Mouse (Mus musculus): ENCODE data around the gene Zfp488. TPM values are rescaled to one million over a fixed set of nuclear protein-coding genes. Genes with fewer than 3 reads are reported as not detected.
A peak's percentile ranks its signal among the peaks of the same experiment; 100 is the strongest.

Gene Zfp488
- polyA plus RNA-seq, 1 experiment = not detected

DNA sequence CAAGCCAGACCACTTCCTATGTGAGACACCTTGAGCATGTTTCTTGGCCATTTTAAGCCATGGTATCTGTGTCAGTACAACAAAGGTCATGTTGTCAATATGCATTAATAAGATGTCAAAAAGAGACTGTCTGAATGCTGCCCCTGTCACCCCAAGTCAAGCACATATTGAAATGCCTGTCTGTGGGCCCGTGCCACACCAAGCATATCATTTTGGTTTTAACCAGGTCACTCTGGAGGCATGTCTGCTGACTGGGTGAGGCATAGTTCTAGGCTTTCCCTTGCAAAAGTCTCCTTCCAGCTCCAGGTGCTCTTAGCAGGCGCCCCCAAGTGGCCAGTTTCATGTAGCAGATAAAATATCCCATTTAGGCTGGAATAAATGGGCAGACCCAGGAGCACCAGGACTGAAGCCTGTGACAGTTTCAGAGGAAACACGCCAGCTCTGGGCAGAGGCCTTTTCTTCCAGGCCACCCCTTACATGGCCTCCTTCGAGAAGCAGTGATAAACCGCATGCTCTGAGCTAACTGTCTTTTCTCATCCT lies 44.7 kb downstream of the Zfp488 start:
- no peak for TF ChIP-seq GATA1 (IDR thresholded peaks at IDR 0.05; ENCODE audit: low read length)
- TF ChIP-seq TAL1 (IDR thresholded peaks at IDR 0.05; ENCODE audit: low read length) = no peak
- Histone ChIP-seq H3K9me3 (ENCODE audit: control insufficient read depth, low read length) (no peaks in the 10 kb centered on the region), H3K27me3 (ENCODE audit: control insufficient read depth) (peaks cover 13% of the 10 kb centered on the region), H3K36me3 (ENCODE audit: control insufficient read depth) (no peaks in the 10 kb centered on the region), H3K4me3 (replicated peaks) (no peak overlapping the region), H3K4me1 (ENCODE audit: control insufficient read depth) (no peaks in the 10 kb centered on the region)

DNA sequence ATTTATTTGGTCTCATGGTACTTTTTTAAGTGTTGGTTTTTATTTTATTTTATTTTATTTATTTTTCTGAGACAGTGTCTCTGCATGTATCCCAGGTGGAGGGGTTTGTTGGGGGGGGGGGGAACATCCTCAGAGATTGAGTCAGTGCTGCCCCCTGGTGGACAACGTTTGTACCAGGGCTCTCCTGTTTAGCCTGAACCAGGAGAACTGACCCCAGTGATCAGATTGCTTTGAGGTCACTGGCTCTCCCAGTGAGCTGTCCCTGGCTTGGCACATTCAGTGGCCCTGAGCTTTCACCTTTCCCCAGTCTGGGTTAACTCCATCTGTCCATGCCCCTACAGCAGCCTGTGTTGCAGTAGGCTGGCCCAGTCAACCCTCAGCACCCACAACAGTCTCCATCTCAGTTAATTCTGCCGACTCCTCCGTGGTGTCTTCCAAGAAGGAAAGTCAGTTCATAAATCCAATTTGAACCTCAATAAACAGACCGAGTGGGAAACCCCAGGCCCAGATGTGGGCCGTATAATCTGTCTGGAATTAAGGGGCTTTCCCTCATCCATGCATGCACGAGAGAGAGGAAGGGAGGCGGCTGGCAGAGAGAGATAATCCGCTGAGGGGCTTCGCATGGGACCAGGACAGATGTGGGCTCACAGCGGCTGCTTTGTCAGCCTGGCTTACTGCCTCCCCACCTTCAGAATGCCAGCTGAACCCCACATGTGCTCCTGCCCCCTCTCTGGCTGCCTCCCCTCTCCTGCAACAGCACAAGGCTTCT lies 45.4 kb downstream of the Zfp488 start:
- Histone ChIP-seq H3K36me3 (ENCODE audit: control insufficient read depth) (no peaks in the 10 kb centered on the region), H3K27me3 (ENCODE audit: control insufficient read depth) (peaks cover 13% of the 10 kb centered on the region), H3K4me3 (replicated peaks) (no peak overlapping the region), H3K4me1 (ENCODE audit: control insufficient read depth) (no peaks in the 10 kb centered on the region), H3K9me3 (ENCODE audit: control insufficient read depth, low read length) (no peaks in the 10 kb centered on the region)
- TF ChIP-seq TAL1 (IDR thresholded peaks at IDR 0.05; ENCODE audit: low read length) (no peak), GATA1 (IDR thresholded peaks at IDR 0.05; ENCODE audit: low read length) (no peak)

DNA sequence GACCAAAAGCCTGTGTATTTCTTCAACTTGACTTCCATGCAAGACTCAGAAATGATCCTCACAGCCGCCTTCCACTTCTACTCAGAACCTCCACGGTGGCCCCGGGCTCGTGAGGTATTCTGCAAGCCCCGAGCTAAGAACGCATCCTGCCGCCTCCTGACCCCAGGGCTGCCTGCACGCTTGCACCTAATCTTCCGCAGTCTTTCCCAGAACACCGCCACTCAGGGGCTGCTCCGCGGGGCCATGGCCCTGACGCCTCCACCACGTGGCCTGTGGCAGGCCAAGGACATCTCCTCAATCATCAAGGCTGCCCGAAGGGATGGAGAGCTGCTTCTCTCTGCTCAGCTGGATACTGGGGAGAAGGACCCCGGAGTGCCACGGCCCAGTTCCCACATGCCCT lies 46.7 kb downstream of the Zfp488 start:
- TF ChIP-seq TAL1 (IDR thresholded peaks at IDR 0.05; ENCODE audit: low read length) (no peak), GATA1 (IDR thresholded peaks at IDR 0.05; ENCODE audit: low read length) (no peak)
- H3K9me3 ChIP-seq (ENCODE audit: control insufficient read depth, low read length) = no peaks in the 10 kb centered on the region
- no peak overlapping the region for H3K4me3 ChIP-seq (replicated peaks)
- H3K36me3 ChIP-seq (ENCODE audit: control insufficient read depth) = no peaks in the 10 kb centered on the region
- H3K4me1 ChIP-seq (ENCODE audit: control insufficient read depth) = no peaks in the 10 kb centered on the region
- H3K27me3 ChIP-seq (ENCODE audit: control insufficient read depth) = peaks cover 13% of the 10 kb centered on the region

DNA sequence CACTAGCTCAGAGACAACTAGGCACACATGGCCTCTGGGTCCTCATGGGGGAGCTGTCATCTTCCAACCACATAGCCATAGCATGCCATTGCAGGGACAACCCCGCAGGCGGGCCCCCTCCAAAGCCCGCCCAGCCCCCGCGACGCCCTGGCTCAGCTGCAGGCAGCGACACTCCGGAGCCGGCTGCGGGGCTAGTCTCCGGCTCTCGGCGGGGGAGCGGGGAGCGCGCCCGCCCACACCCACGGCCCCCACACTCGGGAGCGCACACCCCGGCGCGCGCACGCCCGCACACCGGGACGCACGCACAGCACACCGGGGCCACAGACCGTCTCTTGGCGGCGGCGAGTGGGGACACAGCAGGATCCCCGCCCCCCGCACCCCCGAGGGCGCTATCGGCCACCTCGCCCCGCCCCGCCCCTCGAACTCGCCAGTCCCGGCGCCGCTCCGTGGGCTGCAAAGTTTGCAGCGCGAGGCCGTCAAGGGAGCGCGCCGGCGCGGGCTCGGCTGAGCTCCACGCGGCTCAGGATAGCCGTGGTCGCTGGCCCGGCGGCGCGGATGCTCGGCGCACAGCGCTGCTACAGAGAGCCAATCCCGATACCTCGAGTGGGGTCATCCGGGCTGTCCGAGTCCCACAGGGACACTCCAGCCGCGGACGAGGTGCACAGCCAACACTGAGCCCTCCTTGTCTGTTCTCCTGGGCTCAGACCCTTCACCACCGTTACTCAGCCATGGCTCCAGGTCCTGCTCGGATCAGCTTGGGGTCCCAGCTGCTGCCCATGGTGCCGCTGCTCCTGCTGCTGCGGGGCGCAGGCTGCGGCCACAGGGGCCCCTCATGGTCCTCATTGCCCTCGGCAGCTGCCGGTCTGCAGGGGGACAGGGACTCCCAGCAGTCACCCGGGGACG lies 55.1 kb downstream of the Zfp488 start, which contains the start of gene Gdf10:
Gene Gdf10, plus strand, starts transcription at position 420 of the 903 bp plus-strand sequence.
- H3K27me3 ChIP-seq (ENCODE audit: control insufficient read depth) = peaks cover 39% of the 10 kb centered on the region
- no peaks in the 10 kb centered on the region for H3K9me3 ChIP-seq (ENCODE audit: control insufficient read depth, low read length)
- no peaks in the 10 kb centered on the region for H3K4me1 ChIP-seq (ENCODE audit: control insufficient read depth)
- TF ChIP-seq TAL1 (IDR thresholded peaks at IDR 0.05; ENCODE audit: low read length) (no peak), GATA1 (IDR thresholded peaks at IDR 0.05; ENCODE audit: low read length) (no peak)
- no peaks in the 10 kb centered on the region for H3K36me3 ChIP-seq (ENCODE audit: control insufficient read depth)
- H3K4me3 ChIP-seq (replicated peaks) = peak within 1 kb of the TSS; percentile 30

DNA sequence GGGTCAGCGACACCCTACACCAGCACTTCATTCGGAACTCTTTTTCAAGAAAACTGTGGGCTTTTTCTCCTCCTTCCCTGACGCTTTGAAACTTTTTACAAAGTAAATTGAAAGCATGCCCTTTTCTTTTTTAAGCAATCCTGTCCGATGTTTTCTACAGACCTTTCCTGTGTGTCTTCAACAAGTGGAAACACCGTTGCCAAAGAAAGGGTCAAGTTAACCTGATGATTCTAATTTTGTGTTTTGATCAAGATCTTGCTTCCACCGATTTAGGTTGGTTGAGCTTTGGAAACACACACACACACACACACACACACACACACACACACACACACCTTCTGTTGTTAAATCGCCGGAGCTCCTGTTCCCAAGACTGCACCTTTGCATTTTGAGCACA lies 55.8 kb downstream of the Zfp488 start:
- H3K4me3 ChIP-seq (replicated peaks) = no peak overlapping the region
- peaks cover 39% of the 10 kb centered on the region for H3K27me3 ChIP-seq (ENCODE audit: control insufficient read depth)
- TF ChIP-seq GATA1 (IDR thresholded peaks at IDR 0.05; ENCODE audit: low read length) (no peak), TAL1 (IDR thresholded peaks at IDR 0.05; ENCODE audit: low read length) (no peak)

DNA sequence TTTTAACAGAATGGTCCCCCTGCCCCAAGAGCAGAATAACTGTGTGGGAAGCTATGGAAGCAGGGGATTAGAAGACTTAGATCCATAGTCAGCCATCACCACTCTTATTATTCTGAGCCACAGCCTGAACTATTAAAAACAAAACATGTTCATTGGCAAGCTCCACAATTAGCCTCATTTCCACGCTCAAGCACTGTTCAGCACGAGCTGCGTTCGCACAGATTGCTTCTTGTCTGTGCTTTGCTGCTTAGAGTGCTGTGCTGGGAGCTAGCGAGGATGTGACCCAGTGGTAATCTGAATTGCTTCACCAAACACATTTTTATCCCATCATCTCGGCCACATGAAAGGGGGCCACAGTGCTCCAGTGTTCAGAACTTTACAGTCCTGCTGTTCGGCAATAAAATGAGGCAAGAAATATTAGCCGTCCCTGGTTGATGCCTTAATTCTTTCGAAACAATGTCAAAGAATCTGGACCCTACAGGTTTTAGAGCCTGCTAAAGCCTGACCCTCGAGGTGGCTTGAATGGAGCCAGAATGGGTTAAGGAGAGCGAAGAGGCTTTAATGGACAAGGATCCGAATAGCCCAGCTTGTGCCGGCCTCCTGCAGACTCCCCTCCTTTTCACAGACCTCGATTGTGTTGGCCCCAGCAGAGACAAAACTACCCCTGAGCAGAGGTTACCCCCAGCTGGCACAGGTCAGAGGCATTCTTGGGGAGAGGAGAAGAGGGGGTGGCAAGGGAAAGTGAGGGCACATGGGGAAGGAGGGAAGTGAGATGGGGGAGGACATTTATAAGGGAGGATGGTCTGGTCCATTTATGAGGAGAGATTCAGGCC lies 57.6 kb downstream of the Zfp488 start:
- TF ChIP-seq TAL1 (IDR thresholded peaks at IDR 0.05; ENCODE audit: low read length) (no peak), GATA1 (IDR thresholded peaks at IDR 0.05; ENCODE audit: low read length) (no peak)
- no peak overlapping the region for H3K4me3 ChIP-seq (replicated peaks)
- no peaks in the 10 kb centered on the region for H3K4me1 ChIP-seq (ENCODE audit: control insufficient read depth)
- peaks cover 36% of the 10 kb centered on the region for H3K27me3 ChIP-seq (ENCODE audit: control insufficient read depth)
- no peaks in the 10 kb centered on the region for H3K9me3 ChIP-seq (ENCODE audit: control insufficient read depth, low read length)
- no peaks in the 10 kb centered on the region for H3K36me3 ChIP-seq (ENCODE audit: control insufficient read depth)

More for the DNA sequence above, 55.8 kb downstream of the Zfp488 start:
- no peaks in the 10 kb centered on the region for H3K9me3 ChIP-seq (ENCODE audit: control insufficient read depth, low read length)
- no peaks in the 10 kb centered on the region for H3K36me3 ChIP-seq (ENCODE audit: control insufficient read depth)
- no peaks in the 10 kb centered on the region for H3K4me1 ChIP-seq (ENCODE audit: control insufficient read depth)

Other genes with a start within 250 kb of the Zfp488 start
- not detected in 2 replicates for gene Gdf10, start 55.2 kb downstream of the Zfp488 start, polyA plus RNA-seq (2012)
- gene Gdf2, start 37.7 kb downstream of the Zfp488 start, polyA plus RNA-seq (2012) = not detected in 2 replicates
- not detected in 2 replicates for gene Rbp3, start 24.8 kb downstream of the Zfp488 start, polyA plus RNA-seq (2012)
- gene Gm30083, start 36.4 kb upstream of the Zfp488 start, polyA plus RNA-seq (2012) = not detected in 2 replicates
- gene Gm5460, start 38.0 kb upstream of the Zfp488 start, polyA plus RNA-seq (2012) = not detected in 2 replicates
- gene Antxrl, start 73.9 kb upstream of the Zfp488 start, polyA plus RNA-seq (2012) = 0.01 TPM in 1 of 2 replicates, not detected in the other
- not detected in 2 replicates for gene Anxa8, start 107.2 kb upstream of the Zfp488 start, polyA plus RNA-seq (2012)
- not detected in 2 replicates for gene A630023A22Rik, start 124.0 kb upstream of the Zfp488 start, polyA plus RNA-seq (2012)
- gene Npy4r, start 173.7 kb upstream of the Zfp488 start, polyA plus RNA-seq (2012) = not detected in 2 replicates
- not detected in 2 replicates for gene Gprin2, start 222.9 kb upstream of the Zfp488 start, polyA plus RNA-seq (2012)
- not detected in 2 replicates for gene Syt15, start 240.8 kb upstream of the Zfp488 start, polyA plus RNA-seq (2012)

All from erythroblast, embryonic 14.5 days (primary cell).